Mouse (Mus musculus) embryonic facial prominence, embryonic 15.5 days (tissue): ENCODE measurements around the gene Vgf. TPM values are rescaled to one million over a fixed set of nuclear protein-coding genes. Genes with fewer than 3 reads are reported as not detected.

Experiments used
- ATAC-seq: fragments of 200-750 bp; cut with Nextera tagmentation; 2 replicates; pipeline ENCODE4 v1.8.0; 2017; ENCODE audit warnings: low read depth, moderate TSS enrichment; ENCODE audit not compliant: insufficient number of reproducible peaks, low FRiP score, low TSS enrichment
- H3K27ac ChIP-seq: fragments of 300-500 bp; sonication (generic); replicated peaks from 2 replicates; pipeline ENCODE4 v1.5.1; 2015; ENCODE audit warnings: mild to moderate bottlenecking, inconsistent platforms
- H3K27me3 ChIP-seq: fragments of 300-500 bp; sonication (generic); 2 replicates; pipeline ENCODE4 v1.6.1; 2015; ENCODE audit warnings: inconsistent platforms
- H3K36me3 ChIP-seq: fragments of 300-500 bp; sonication (generic); 2 replicates; pipeline ENCODE4 v1.6.1; 2015; ENCODE audit warnings: mild to moderate bottlenecking, inconsistent platforms
- H3K4me1 ChIP-seq: fragments of 300-500 bp; sonication (generic); 2 replicates; pipeline ENCODE4 v1.6.1; 2015; ENCODE audit warnings: inconsistent platforms
- H3K4me2 ChIP-seq: fragments of 300-500 bp; sonication (generic); replicated peaks from 2 replicates; pipeline ENCODE4 v1.6.1; 2015; ENCODE audit warnings: mild to moderate bottlenecking, inconsistent platforms
- H3K4me3 ChIP-seq: fragments of 300-500 bp; sonication (generic); replicated peaks from 2 replicates; pipeline ENCODE4 v1.5.1; 2015; ENCODE audit warnings: mild to moderate bottlenecking, inconsistent platforms
- H3K9ac ChIP-seq: fragments of 300-500 bp; sonication (generic); 2 replicates; pipeline ENCODE4 v1.6.1; 2015; ENCODE audit warnings: inconsistent platforms
- H3K9me3 ChIP-seq: fragments of 300-500 bp; sonication (generic); replicated peaks from 2 replicates; pipeline ENCODE4 v1.6.1; 2016; ENCODE audit warnings: inconsistent platforms
- WGBS: fragments of 180-500 bp; shearing (Covaris S2); methylation state at CpG from one replicate; pipeline ENCODE4 v1.1.7; 2015; 5-methylcytosine and 5-hydroxymethylcytosine counted together
- polyA plus RNA-seq: library from polyadenylated mRNA; unstranded; fragments of >200 nt; fragmentation: Nextera tagmentation; extraction: Ambion mirVana; gene quantifications from 2 replicates; pipeline ENCODE4 v1.2.1, GENCODE M21; 2015

Vgf gene
- polyA plus RNA-seq, 1 experiment from 2014 or later: 0.08 TPM

DNA sequence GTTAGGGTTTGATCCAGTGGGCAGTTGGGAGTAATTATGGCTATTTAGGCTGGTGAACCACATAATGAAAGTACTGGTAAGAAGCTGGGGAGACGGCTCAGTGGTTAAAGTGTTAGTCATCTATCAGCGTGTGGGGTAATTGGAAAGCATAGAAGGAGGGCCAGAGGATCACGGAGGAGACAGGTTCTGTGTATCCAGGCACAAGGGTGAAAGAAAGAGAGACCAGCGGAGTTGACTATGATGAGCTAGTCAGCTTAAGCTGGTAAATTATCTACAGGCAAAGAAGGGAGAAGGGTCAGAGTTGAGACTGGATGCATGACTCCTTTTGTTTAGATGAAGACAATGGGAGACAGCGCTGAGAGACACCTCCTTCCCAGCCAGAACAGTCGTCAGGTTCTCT is 24.9 kb downstream of the Vgf start:
- ATAC-seq: no peak
- Histone ChIP-seq H3K4me3 (no peak overlapping the region), H3K4me1 (peaks cover 4% of the 10 kb centered on the region; the same call in 1 of the 2 replicates), H3K36me3 (no peaks in the 10 kb centered on the region), H3K9me3 (no peaks in the 10 kb centered on the region), H3K27me3 (no peaks in the 10 kb centered on the region), H3K27ac (no peak overlapping the region), H3K9ac (no peak overlapping the region), H3K4me2 (no peak overlapping the region)
- WGBS: 61% methylated on average over 6 of the region's 6 CpGs

DNA sequence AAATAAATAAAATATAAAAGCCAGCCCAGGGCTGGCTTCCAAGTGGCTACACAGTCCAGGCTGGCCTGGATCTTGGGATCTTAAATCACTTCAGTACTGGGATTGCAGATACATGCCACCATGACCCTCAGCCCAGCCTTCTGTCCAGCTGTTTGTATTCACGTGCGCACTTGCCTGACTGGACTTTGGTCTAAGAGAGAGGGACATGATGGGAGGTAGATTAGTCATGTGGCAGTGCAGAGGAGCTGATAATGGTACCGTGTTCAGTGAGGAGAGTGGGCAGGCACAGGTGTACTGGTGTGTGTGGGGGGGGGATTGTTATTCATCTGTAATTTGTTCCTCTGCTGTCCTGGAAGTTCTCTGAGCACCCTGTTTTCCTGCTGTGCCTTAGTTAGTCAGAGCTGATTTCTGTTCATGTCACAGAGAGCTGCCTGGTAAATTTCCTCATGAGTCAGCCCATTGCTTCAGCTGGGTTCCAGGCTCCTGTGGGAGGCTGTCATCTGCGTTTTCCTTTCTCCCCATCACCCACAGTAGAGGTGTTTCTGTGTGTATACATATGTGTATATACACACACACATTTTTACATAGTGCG is 25.8 kb downstream of the Vgf start:
- 80% methylated on average over 5 of the region's 5 CpGs for WGBS
- Histone ChIP-seq H3K27me3 (no peaks in the 10 kb centered on the region), H3K9ac (no peak overlapping the region), H3K27ac (no peak overlapping the region), H3K4me2 (no peak overlapping the region), H3K4me1 (no peaks in the 10 kb centered on the region), H3K4me3 (no peak overlapping the region), H3K36me3 (no peaks in the 10 kb centered on the region), H3K9me3 (no peaks in the 10 kb centered on the region)
- ATAC-seq: no peak

DNA sequence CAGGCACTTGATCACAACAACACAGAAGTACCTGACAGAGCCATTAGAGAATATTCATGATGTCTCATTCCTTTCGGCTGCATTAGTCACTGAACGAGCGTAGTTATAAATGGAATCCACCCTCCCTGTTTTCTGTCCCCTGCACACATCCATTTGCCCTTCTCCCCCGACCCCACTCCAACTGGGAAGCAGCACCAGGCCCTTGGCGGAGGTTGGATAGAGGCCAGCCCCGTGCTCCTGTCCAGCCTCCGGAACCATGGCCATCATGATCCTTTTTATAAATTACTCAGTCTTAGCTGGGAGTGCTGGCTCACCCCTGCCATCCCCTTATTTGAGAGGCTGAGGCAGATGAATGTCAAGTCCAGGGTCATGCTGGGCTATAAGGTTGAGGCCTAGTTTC is 28.1 kb downstream of the Vgf start:
- H3K36me3 ChIP-seq: no peaks in the 10 kb centered on the region
- H3K27ac ChIP-seq: no peak overlapping the region
- no peak overlapping the region for H3K4me3 ChIP-seq
- no peak overlapping the region for H3K4me2 ChIP-seq
- no peaks in the 10 kb centered on the region for H3K4me1 ChIP-seq
- 89% methylated on average over 7 of the region's 7 CpGs for WGBS
- no peak for ATAC-seq
- H3K27me3 ChIP-seq: no peaks in the 10 kb centered on the region
- H3K9me3 ChIP-seq: no peaks in the 10 kb centered on the region
- no peak overlapping the region for H3K9ac ChIP-seq

DNA sequence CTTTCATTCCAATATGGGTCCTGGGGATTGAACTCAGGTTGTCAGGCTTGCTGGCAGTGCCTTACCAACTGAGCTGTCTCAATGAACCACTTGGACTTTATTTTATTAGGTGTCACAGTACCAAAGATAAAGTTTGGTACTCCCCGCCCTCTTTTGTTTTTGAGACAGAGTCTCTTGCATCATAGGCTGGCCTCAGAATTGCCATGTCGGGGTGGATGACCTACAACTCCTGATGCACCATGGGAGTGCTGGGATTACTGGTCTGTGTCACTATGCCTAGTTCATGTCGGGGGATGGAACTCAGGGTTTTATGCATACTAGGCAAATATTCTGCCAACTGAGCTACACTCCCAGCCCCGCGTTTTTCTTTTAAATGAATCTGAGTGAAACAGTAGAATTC is 28.7 kb downstream of the Vgf start:
- Histone ChIP-seq H3K36me3 (no peaks in the 10 kb centered on the region), H3K4me2 (no peak overlapping the region), H3K4me3 (no peak overlapping the region), H3K9ac (no peak overlapping the region), H3K27me3 (no peaks in the 10 kb centered on the region), H3K27ac (no peak overlapping the region), H3K9me3 (no peaks in the 10 kb centered on the region), H3K4me1 (no peaks in the 10 kb centered on the region)
- WGBS: 81% methylated on average over 5 of the region's 5 CpGs
- ATAC-seq: no peak

DNA sequence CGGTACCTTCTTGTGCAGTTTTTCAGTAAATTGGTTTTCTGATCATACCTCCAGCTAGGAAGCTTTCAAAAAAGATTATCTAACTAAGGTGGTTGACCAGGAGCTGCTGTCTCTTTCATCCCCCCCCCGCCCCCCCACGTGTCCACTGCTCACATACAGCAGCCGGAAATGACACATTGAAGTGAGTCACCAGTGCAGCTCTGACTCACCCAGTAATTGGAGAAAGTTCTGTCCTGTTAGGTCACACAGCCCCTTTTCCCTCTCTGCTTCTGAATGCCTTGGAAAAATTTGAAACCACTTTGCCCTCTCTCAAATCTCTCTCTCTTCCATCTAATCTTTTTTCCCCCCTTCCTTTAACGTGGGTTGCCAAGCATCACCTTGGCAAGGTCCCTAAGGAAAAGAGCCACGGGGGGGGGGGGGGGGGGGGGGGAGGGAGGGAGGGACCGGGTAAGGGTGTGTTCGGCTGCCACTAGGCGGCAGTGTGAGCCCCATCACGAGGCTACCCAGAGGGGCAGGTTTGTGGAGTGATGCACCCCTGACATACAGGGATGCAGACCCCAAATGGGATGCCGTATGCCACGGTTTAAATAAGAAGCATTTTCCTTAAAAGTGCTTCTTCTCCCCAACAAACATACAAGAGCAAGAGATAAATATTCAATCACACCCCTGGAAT is 35.8 kb downstream of the Vgf start:
- no peaks in the 10 kb centered on the region for H3K4me1 ChIP-seq
- no peak overlapping the region for H3K4me3 ChIP-seq
- no peak overlapping the region for H3K27ac ChIP-seq
- no peak for ATAC-seq
- H3K9ac ChIP-seq: no peak overlapping the region
- 25% methylated on average over 10 of the region's 12 CpGs for WGBS
- no peaks in the 10 kb centered on the region for H3K9me3 ChIP-seq
- no peaks in the 10 kb centered on the region for H3K27me3 ChIP-seq
- H3K36me3 ChIP-seq: no peaks in the 10 kb centered on the region
- no peak overlapping the region for H3K4me2 ChIP-seq

GRCm38 (mm10) chr5:137062601-137063000 is 36.4 kb downstream of the Vgf start:
- Histone ChIP-seq H3K9me3 (no peaks in the 10 kb centered on the region), H3K36me3 (no peaks in the 10 kb centered on the region), H3K27me3 (no peaks in the 10 kb centered on the region), H3K4me1 (no peaks in the 10 kb centered on the region), H3K4me2 (no peak overlapping the region), H3K27ac (no peak overlapping the region), H3K4me3 (no peak overlapping the region), H3K9ac (no peak overlapping the region)
- ATAC-seq: no peak
- 84% methylated on average over 5 of the region's 5 CpGs for WGBS

DNA sequence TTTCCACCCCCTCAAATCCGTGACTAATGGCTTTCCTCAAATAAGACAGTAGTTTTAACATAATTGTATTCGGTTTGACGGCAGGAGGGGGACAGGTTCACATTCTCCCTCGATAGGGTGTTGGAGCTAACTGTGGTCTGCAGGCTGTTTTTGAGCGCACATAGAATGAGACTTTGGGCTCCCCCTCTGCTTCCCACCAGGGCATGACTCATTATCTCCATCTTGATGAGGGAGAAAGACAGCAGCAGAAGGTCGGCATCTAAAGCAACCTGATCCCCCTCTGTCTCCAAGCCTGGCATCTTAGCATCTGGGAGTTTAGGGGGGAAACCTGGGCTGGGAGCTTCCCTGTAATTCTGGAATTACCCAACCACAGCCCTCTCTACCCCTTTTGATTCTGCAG is 39.3 kb downstream of the Vgf start:
- Histone ChIP-seq H3K4me2 (no peak overlapping the region), H3K27ac (no peak overlapping the region)
- no peak for ATAC-seq

GRCm38 (mm10) chr5:137065923-137066322 is 39.7 kb downstream of the Vgf start:
- Histone ChIP-seq H3K9ac (no peak overlapping the region), H3K9me3 (no peaks in the 10 kb centered on the region), H3K27ac (no peak overlapping the region), H3K4me3 (no peak overlapping the region), H3K4me2 (no peak overlapping the region), H3K36me3 (no peaks in the 10 kb centered on the region), H3K4me1 (no peaks in the 10 kb centered on the region), H3K27me3 (no peaks in the 10 kb centered on the region)
- ATAC-seq: no peak
- 69% methylated on average over 8 of the region's 8 CpGs for WGBS

More for the DNA sequence above, 39.3 kb downstream of the Vgf start:
- WGBS: 49% methylated on average over 6 of the region's 6 CpGs
- Histone ChIP-seq H3K4me3 (no peak overlapping the region), H3K27me3 (no peaks in the 10 kb centered on the region), H3K4me1 (no peaks in the 10 kb centered on the region), H3K9ac (no peak overlapping the region), H3K9me3 (no peaks in the 10 kb centered on the region), H3K36me3 (no peaks in the 10 kb centered on the region)

GRCm38 (mm10) chr5:137068711-137069110 is 42.5 kb downstream of the Vgf start:
- H3K4me1 ChIP-seq: peaks cover 16% of the 10 kb centered on the region
- no peak overlapping the region for H3K9ac ChIP-seq
- H3K27ac ChIP-seq: no peak overlapping the region
- no peaks in the 10 kb centered on the region for H3K9me3 ChIP-seq
- H3K4me3 ChIP-seq: no peak overlapping the region
- H3K4me2 ChIP-seq: no peak overlapping the region
- 73% methylated on average over 4 of the region's 4 CpGs for WGBS
- no peaks in the 10 kb centered on the region for H3K36me3 ChIP-seq
- H3K27me3 ChIP-seq: no peaks in the 10 kb centered on the region
- ATAC-seq: no peak

DNA sequence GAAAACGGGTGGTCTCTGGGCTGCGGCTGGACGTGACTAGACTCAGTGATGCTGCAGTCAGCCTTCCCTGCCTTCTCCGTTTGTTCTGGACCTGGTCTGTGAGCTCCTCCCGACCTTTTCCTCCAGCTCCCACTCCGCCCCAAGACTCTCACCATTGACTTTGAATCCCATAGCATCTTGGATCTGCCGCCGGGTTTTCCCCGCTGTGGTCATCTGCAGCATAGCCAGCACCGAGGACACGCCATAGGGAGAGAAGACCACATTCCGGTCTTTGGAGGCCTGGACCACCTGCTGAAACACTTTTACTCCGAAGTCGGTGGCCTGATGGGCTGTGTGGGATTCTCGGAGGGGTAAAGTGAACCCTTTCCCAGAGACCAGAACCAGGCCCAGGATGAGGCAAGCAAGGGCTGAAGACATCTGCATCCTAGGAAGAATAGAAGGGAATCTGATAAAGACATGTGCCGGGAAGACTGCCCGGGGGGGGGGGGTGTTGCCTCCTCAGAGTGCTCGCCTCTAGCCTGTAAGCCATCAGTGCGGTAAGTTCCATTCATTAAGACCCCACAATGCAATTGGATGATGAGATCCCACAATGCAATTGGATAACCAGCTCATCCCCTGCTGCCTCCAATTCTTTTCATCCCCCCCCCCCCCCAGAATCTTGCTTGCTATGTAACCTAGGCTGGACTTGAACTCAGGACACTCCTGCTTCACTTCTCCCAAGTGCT is 44.9 kb downstream of the Vgf start:
- 87% methylated on average over 19 of the region's 19 CpGs for WGBS
- no peak overlapping the region for H3K9ac ChIP-seq

DNA sequence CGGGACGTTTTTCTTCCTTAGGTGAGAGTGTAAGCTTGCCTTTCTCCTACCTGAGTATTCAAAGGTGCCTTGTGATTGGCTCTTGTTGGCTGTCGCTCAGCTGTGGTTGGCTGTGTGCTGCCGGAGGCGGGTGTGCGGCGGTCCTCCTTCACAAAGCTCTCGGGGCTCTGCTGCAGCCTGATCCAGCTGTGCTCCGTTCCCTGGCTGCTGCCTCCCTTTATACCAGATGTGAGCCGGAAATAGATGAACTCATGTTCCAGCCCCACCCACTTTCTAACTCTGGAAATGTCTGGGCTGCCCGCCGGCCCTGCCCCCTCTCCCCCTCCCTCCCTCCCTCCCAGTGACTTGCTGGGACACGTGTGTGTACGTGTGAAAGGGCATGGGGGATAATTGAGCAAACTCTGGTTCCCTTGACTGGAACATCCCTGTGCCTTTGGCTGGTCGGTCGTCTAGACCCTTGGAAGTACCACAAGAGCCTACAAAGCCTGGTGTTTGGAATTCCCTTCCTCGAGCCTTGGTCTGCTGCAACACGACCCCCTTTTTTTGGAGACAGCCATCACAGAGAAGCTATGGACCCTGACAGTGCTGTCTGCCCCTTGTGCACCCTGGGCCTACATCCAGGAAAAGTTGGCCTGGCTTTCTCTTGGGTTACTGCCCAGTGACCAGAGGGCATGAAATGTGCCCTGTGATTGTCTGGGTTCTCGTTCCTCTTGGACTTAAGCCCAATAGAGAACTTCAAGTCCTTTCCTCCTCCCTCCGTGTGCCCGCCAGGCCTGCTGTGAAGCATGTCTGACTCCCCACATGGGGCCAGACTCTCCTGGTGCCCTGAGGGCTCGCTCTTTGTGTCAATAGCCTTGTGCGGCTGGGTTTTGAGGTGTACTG is 46.1 kb downstream of the Vgf start, which contains the start of gene Serpine1:
Serpine1 (minus strand) TSS at position 190 of the 882 bp plus-strand sequence.
- Histone ChIP-seq H3K4me1 (peaks cover 22% of the 10 kb centered on the region), H3K9ac (no peak within 1 kb of the TSS)

More for the DNA sequence above, 44.9 kb downstream of the Vgf start:
- H3K27me3 ChIP-seq: no peaks in the 10 kb centered on the region
- H3K4me2 ChIP-seq: peak overlapping the region; percentile 50; the same call in 1 of the 2 replicates
- H3K27ac ChIP-seq: no peak overlapping the region
- H3K9me3 ChIP-seq: no peaks in the 10 kb centered on the region
- H3K4me1 ChIP-seq: peaks cover 22% of the 10 kb centered on the region
- no peak overlapping the region for H3K4me3 ChIP-seq
- no peaks in the 10 kb centered on the region for H3K36me3 ChIP-seq
- no peak for ATAC-seq

More for the DNA sequence above, 46.1 kb downstream of the Vgf start, which contains the start of gene Serpine1:
- Histone ChIP-seq H3K27ac (peak within 1 kb of the TSS; percentile 88), H3K4me2 (peak within 1 kb of the TSS; percentile 50), H3K4me3 (peak within 1 kb of the TSS; percentile 29), H3K9me3 (no peaks in the 10 kb centered on the region), H3K27me3 (no peaks in the 10 kb centered on the region), H3K36me3 (no peaks in the 10 kb centered on the region)
- 12% methylated on average over 23 of the region's 23 CpGs for WGBS
- ATAC-seq: peak; percentile 92
